Mouse (Mus musculus) midbrain, postnatal 0 days (tissue): ENCODE results near the gene Pcsk2. TPM values are rescaled to one million over a fixed set of nuclear protein-coding genes. Genes with fewer than 3 reads are reported as not detected.

Experiments used
- ATAC-seq: fragments of 200-750 bp; cut with Nextera tagmentation; 2 replicates; pipeline ENCODE4 v1.8.0; 2017; ENCODE audit warnings: moderate number of reproducible peaks, mild to moderate bottlenecking, moderate TSS enrichment, moderate library complexity; ENCODE audit not compliant: low FRiP score
- DNase-seq: peaks from one replicate; pipeline ENCODE4 v3.0.0-alpha.2; 2015; ENCODE audit warnings: low spot score
- H3K27ac ChIP-seq: fragments of 300-500 bp; sonication (generic); 2 replicates; pipeline ENCODE4 v1.5.1; 2014; ENCODE audit warnings: low read depth, mild to moderate bottlenecking, low read length, mixed read lengths
- H3K27me3 ChIP-seq: fragments of 300-500 bp; sonication (generic); 2 replicates; pipeline ENCODE4 v1.6.1; 2014; ENCODE audit warnings: low read length, control low read depth, mixed read lengths; ENCODE audit not compliant: insufficient read depth
- H3K36me3 ChIP-seq: fragments of 300-500 bp; sonication (generic); 2 replicates; pipeline ENCODE4 v1.6.1; 2014; ENCODE audit warnings: low read length, control low read depth, mixed read lengths; ENCODE audit not compliant: insufficient read depth
- H3K4me1 ChIP-seq: fragments of 300-500 bp; sonication (generic); 2 replicates; pipeline ENCODE4 v1.6.1; 2014; ENCODE audit warnings: mild to moderate bottlenecking, control low read depth, antibody characterized with exemption, low read length, mixed read lengths; ENCODE audit not compliant: insufficient read depth
- H3K4me2 ChIP-seq: fragments of 300-500 bp; sonication (generic); 2 replicates; pipeline ENCODE4 v1.6.1; 2014; ENCODE audit warnings: low read depth, mild to moderate bottlenecking, low read length, mixed read lengths; ENCODE audit not compliant: poor library complexity, severe bottlenecking
- H3K4me3 ChIP-seq: fragments of 300-500 bp; sonication (generic); 2 replicates; pipeline ENCODE4 v1.5.1; 2014; ENCODE audit warnings: low read depth, mild to moderate bottlenecking, low read length, moderate library complexity
- H3K9ac ChIP-seq: fragments of 300-500 bp; sonication (generic); replicated peaks from 2 replicates; pipeline ENCODE4 v1.6.1; 2014; ENCODE audit warnings: mild to moderate bottlenecking, low read length, moderate library complexity, mixed read lengths; ENCODE audit not compliant: poor library complexity, severe bottlenecking
- H3K9me3 ChIP-seq: fragments of 300-500 bp; sonication (generic); 2 replicates; pipeline ENCODE4 v1.6.1; 2016; ENCODE audit warnings: low read length, control low read depth
- CTCF ChIP-seq: IDR thresholded peaks from 2 replicates; pipeline ENCODE4 v1.5.1; 2016; ENCODE audit warnings: antibody characterized with exemption, mild to moderate bottlenecking
- WGBS: fragments of 180-500 bp; shearing (Covaris S2); extraction: QIAGEN DNeasy Blood & Tissue Kit; methylation state at CpG from one replicate; pipeline ENCODE4 v1.1.7; 2014; 5-methylcytosine and 5-hydroxymethylcytosine counted together
- polyA plus RNA-seq: library from polyadenylated mRNA; unstranded; fragments of >200 nt; fragmentation: Nextera tagmentation; extraction: Ambion mirVana; gene quantifications from 2 replicates; pipeline ENCODE4 v1.2.1, GENCODE M21; 2015
- total RNA-seq: library from RNA; depleted of rRNA; stranded (reverse); fragments of >200 nt; gene quantifications from 2 replicates; pipeline ENCODE4 v1.2.3, GENCODE M21; 2014

Gene Pcsk2
- total and polyA plus RNA-seq, 2 experiments from 2014 or later: 38.3 to 60.8 TPM

DNA sequence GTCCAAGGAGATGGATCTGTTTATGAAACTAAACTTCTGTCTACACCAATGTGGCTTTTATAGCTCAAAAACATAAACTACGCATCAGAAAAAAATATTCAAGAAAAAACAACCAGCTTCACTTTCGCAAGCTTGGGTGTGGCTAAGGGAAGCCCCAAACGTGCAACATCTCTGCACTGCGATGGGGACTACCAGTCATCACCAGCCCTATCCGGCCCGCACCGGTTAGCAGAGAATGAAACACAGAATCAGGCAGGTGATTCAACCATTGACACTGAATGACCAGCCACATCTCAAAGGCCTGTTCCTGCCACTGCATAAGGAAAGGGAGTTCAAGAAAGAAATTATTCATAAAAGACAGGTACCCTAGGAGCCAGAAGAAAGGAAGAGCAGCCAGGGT lies 289.9 kb downstream of the Pcsk2 start:
- no peak overlapping the region for H3K4me2 ChIP-seq
- WGBS: 87% methylated on average over 7 of the region's 7 CpGs
- no peak for ATAC-seq

DNA sequence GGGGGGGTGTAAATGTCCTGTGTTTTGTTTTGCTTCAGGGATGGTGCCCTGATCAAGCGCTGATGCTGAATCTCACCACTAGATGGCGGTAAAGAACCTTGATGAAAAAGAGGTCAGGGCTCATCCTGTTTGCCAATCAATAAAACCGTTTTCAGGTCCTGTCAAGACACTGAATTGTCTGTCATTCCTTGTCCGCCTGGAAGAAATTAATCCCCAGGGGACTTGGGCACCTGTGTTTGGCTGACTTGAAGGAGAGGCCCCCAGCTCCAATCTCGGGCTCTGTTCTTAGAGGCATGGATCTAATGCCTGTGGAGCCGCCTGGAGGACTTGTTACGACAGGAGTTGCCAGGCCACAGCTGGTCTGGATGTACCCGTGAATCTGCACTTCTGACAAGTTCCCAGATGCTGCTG lies 291.3 kb downstream of the Pcsk2 start:
- Histone ChIP-seq H3K4me1 (0 out of 2 replicates have a peak, but pooled peaks cover 2% of the 10 kb centered on the region), H3K4me3 (peak overlapping the region; percentile 18; the same call in 1 of the 2 replicates), H3K9me3 (no peaks in the 10 kb centered on the region), H3K9ac (no peak overlapping the region), H3K36me3 (no peaks in the 10 kb centered on the region), H3K27me3 (no peaks in the 10 kb centered on the region), H3K4me2 (peak overlapping the region; percentile 45), H3K27ac (no peak overlapping the region)
- TF ChIP-seq CTCF: peak; percentile 91
- 1% methylated on average over 8 of the region's 8 CpGs for WGBS
- DNase-seq (peak; percentile 89), ATAC-seq (peak; percentile 63; the same call in 1 of the 2 replicates)

More for the DNA sequence above, 289.9 kb downstream of the Pcsk2 start:
- Histone ChIP-seq H3K27ac (no peak overlapping the region), H3K4me3 (no peak overlapping the region), H3K9ac (no peak overlapping the region), H3K4me1 (0 out of 2 replicates have a peak, but pooled peaks cover 2% of the 10 kb centered on the region), H3K27me3 (no peaks in the 10 kb centered on the region), H3K36me3 (no peaks in the 10 kb centered on the region), H3K9me3 (no peaks in the 10 kb centered on the region)
- no peak for DNase-seq
- no peak for TF ChIP-seq CTCF

DNA sequence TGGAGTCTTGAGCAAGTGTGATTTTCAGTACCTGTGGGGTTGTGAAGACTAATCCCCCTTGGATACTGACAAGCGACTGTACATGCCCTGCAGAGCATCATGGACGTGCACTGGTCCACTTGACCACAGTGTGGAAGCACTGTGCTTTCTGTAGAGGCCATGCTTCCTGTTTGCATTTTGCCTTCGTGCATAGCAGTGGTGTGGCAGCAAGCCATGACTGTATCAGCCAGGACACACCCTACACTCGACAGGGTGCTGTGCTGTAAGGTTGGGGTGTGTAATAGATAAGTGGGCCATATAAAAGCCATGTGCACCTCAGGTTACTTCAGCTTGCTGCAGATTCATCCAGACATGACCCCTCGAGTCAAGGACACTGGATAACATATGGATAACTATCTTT lies 292.7 kb downstream of the Pcsk2 start:
- H3K36me3 ChIP-seq: no peaks in the 10 kb centered on the region
- no peak for ATAC-seq
- H3K4me3 ChIP-seq: no peak overlapping the region
- H3K9me3 ChIP-seq: no peaks in the 10 kb centered on the region
- 77% methylated on average over 5 of the region's 5 CpGs for WGBS
- TF ChIP-seq CTCF: peak; percentile 60
- DNase-seq: peak; percentile 10
- H3K27ac ChIP-seq: no peak overlapping the region
- 0 out of 2 replicates have a peak, but pooled peaks cover 2% of the 10 kb centered on the region for H3K4me1 ChIP-seq
- H3K9ac ChIP-seq: no peak overlapping the region
- H3K27me3 ChIP-seq: no peaks in the 10 kb centered on the region
- no peak overlapping the region for H3K4me2 ChIP-seq

DNA sequence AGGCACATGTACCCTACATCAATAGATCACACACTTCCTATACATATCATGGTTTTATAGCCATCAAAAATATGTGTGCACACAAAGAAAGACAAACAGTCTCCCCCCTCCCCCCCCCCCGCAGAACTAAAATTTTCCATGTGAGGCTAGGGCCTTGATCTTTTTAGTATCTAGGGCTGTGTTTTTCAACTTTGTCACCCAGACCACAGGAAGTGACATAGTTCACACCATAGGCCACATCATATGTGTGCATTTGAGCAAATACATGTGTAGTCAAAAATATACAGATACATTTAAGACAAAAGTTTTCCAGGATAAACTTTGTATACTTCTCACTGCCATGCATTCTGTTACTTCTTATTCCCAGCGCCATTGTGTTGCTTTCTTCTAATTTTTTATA lies 293.5 kb downstream of the Pcsk2 start:
- TF ChIP-seq CTCF: no peak
- Histone ChIP-seq H3K4me1 (0 out of 2 replicates have a peak, but pooled peaks cover 2% of the 10 kb centered on the region), H3K9me3 (no peaks in the 10 kb centered on the region), H3K4me2 (no peak overlapping the region), H3K9ac (no peak overlapping the region), H3K27me3 (no peaks in the 10 kb centered on the region), H3K27ac (no peak overlapping the region), H3K4me3 (no peak overlapping the region), H3K36me3 (no peaks in the 10 kb centered on the region)
- 98% methylated on average over 2 of the region's 2 CpGs for WGBS
- ATAC-seq: no peak
- DNase-seq: no peak

DNA sequence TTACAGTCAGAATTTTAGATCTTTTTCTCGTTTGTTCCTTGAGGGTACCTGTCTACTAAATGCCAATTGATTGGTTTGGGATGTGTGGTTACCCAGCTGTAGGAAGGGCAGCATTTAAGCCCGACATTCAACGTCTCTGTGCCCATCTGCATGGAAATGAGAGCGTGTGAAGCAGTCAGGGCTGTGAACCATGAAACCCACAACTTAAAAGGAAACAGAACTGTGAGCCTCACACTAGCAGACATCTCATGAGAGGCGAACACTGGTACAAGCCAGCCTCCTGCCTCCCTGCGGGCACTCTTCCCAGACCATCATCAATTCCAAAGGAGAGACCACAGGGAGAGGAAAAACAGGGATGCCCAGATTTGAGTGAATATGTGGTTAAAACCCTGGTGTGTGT lies 294.9 kb downstream of the Pcsk2 start:
- H3K4me2 ChIP-seq: no peak overlapping the region
- H3K27ac ChIP-seq: no peak overlapping the region
- ATAC-seq: no peak
- H3K4me1 ChIP-seq: 0 out of 2 replicates have a peak, but pooled peaks cover 2% of the 10 kb centered on the region
- no peaks in the 10 kb centered on the region for H3K27me3 ChIP-seq
- no peak for TF ChIP-seq CTCF
- no peak for DNase-seq
- no peaks in the 10 kb centered on the region for H3K9me3 ChIP-seq
- H3K4me3 ChIP-seq: no peak overlapping the region
- H3K9ac ChIP-seq: no peak overlapping the region
- H3K36me3 ChIP-seq: no peaks in the 10 kb centered on the region
- 75% methylated on average over 6 of the region's 6 CpGs for WGBS

DNA sequence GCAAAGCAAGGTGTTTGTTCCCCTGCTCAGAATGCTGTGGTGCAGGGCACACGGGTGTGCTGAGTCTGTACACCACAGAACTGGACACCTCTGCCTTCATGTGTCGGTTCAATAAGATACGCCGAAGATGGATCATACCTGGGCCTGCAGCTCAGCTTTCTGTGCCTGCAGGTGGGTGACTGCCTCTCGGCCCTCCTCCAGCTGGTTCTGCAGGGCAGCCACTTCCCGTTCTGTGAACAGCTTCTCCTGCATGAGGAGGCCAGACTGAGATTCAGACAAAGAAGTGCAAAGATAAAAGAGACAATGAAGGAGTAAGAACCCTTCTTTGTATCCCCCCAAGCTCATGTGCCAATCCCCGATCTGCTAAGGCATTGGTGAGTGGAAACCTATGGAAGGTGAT lies 295.6 kb downstream of the Pcsk2 start:
- no peaks in the 10 kb centered on the region for H3K36me3 ChIP-seq
- WGBS: 83% methylated on average over 7 of the region's 7 CpGs
- H3K4me1 ChIP-seq: 0 out of 2 replicates have a peak, but pooled peaks cover 2% of the 10 kb centered on the region
- no peaks in the 10 kb centered on the region for H3K9me3 ChIP-seq
- no peak overlapping the region for H3K9ac ChIP-seq
- ATAC-seq: no peak
- no peaks in the 10 kb centered on the region for H3K27me3 ChIP-seq
- DNase-seq: no peak
- H3K27ac ChIP-seq: no peak overlapping the region
- no peak overlapping the region for H3K4me2 ChIP-seq
- no peak overlapping the region for H3K4me3 ChIP-seq
- no peak for TF ChIP-seq CTCF
